Mouse (Mus musculus) hindbrain, embryonic 16.5 days (tissue): ENCODE data around the gene Srgap3. TPM values are rescaled to one million over a fixed set of nuclear protein-coding genes. Genes with fewer than 3 reads are reported as not detected.
A peak's percentile ranks its signal among the peaks of the same experiment; 100 is the strongest.

Experiments used
- ATAC-seq: fragments of 200-750 bp; cut with Nextera tagmentation; 2 replicates; pipeline ENCODE4 v1.8.0; 2017; ENCODE audit warnings: moderate TSS enrichment, moderate library complexity
- H3K27ac ChIP-seq: fragments of 300-500 bp; sonication (generic); 2 replicates; pipeline ENCODE4 v1.5.1; 2014; ENCODE audit warnings: low read depth, mild to moderate bottlenecking, control low read depth, low read length, moderate library complexity
- H3K27me3 ChIP-seq: fragments of 300-500 bp; sonication (generic); replicated peaks from 2 replicates; pipeline ENCODE4 v1.6.1; 2014; ENCODE audit warnings: low read length; ENCODE audit not compliant: control insufficient read depth, insufficient read depth
- H3K36me3 ChIP-seq: fragments of 300-500 bp; sonication (generic); 2 replicates; pipeline ENCODE4 v1.6.1; 2014; ENCODE audit warnings: mild to moderate bottlenecking, low read length, moderate library complexity, mixed read lengths; ENCODE audit not compliant: control insufficient read depth, insufficient read depth
- H3K4me1 ChIP-seq: fragments of 300-500 bp; sonication (generic); 2 replicates; pipeline ENCODE4 v1.6.1; 2014; ENCODE audit warnings: low read depth, low read length; ENCODE audit not compliant: control insufficient read depth, insufficient read depth
- H3K4me2 ChIP-seq: fragments of 300-500 bp; sonication (generic); 2 replicates; pipeline ENCODE4 v1.6.1; 2014; ENCODE audit warnings: mild to moderate bottlenecking, low read length, control low read depth, moderate library complexity
- H3K4me3 ChIP-seq: fragments of 300-500 bp; sonication (generic); 2 replicates; pipeline ENCODE4 v1.5.1; 2014; ENCODE audit warnings: mild to moderate bottlenecking, low read length, control low read depth, moderate library complexity
- H3K9ac ChIP-seq: fragments of 300-500 bp; sonication (generic); 2 replicates; pipeline ENCODE4 v1.6.1; 2014; ENCODE audit warnings: low read depth, mild to moderate bottlenecking, control low read depth, low read length, moderate library complexity
- H3K9me3 ChIP-seq: fragments of 300-500 bp; sonication (generic); 2 replicates; pipeline ENCODE4 v1.6.1; 2014; ENCODE audit warnings: mild to moderate bottlenecking, low read length, moderate library complexity; ENCODE audit not compliant: control insufficient read depth
- WGBS: fragments of 180-500 bp; shearing (Covaris S2); extraction: QIAGEN DNeasy Blood & Tissue Kit; methylation state at CpG from one replicate; pipeline ENCODE4 v1.1.7; 2014; 5-methylcytosine and 5-hydroxymethylcytosine counted together
- polyA plus RNA-seq: library from polyadenylated mRNA; unstranded; fragments of >200 nt; fragmentation: Nextera tagmentation; extraction: Ambion mirVana; gene quantifications from 2 replicates; pipeline ENCODE4 v1.2.1, GENCODE M21; 2015

Srgap3 gene
- polyA plus RNA-seq, 1 experiment from 2014 or later: 27.0 TPM

- Histone ChIP-seq H3K4me3 (no peak overlapping the region), H3K4me2 (no peak overlapping the region), H3K9me3 (no peaks in the 10 kb centered on the region), H3K27me3 (no peaks in the 10 kb centered on the region), H3K9ac (no peak overlapping the region), H3K36me3 (no peaks in the 10 kb centered on the region), H3K4me1 (peaks cover 4% of the 10 kb centered on the region), H3K27ac (no peak overlapping the region)
- WGBS: 89% methylated on average over 7 of the region's 7 CpGs
- no peak for ATAC-seq
Measured at GRCm38 (mm10) chr6:112953905-112954304, 6.8 kb upstream of the Srgap3 start.

DNA sequence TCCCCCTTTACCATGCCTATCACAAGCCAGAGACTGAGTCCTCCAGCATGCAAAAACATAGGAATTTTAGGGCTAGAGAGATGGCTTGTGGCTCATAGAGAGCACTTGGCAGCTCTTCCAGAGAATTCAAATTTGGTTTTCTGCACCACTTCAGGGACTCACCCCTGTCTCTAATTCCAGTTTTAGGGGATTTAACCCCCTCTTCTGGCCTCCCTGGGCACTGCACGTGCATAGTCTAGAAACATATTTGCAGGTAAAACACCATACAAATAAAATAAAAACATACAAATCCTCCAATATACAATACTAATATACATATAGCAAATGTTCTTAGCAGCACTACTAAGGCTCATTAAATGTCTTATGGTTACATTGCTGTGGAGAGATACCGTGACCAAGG, 4.2 kb upstream of the Srgap3 start:
- WGBS: 82% methylated on average over 2 of the region's 2 CpGs
- H3K27me3 ChIP-seq: no peaks in the 10 kb centered on the region
- H3K27ac ChIP-seq: no peak overlapping the region
- H3K4me1 ChIP-seq: peaks cover 12% of the 10 kb centered on the region
- no peak overlapping the region for H3K9ac ChIP-seq
- H3K9me3 ChIP-seq: no peaks in the 10 kb centered on the region
- no peak overlapping the region for H3K4me2 ChIP-seq
- no peak for ATAC-seq
- H3K4me3 ChIP-seq: no peak overlapping the region
- no peaks in the 10 kb centered on the region for H3K36me3 ChIP-seq

GRCm38 (mm10) chr6:112950205-112951110, 3.4 kb upstream of the Srgap3 start:
- peaks cover 12% of the 10 kb centered on the region for H3K4me1 ChIP-seq
- H3K4me3 ChIP-seq: no peak overlapping the region
- no peak overlapping the region for H3K9ac ChIP-seq
- WGBS: 43% methylated on average over 8 of the region's 8 CpGs
- ATAC-seq: no peak
- H3K4me2 ChIP-seq: no peak overlapping the region
- no peak overlapping the region for H3K27ac ChIP-seq
- no peaks in the 10 kb centered on the region for H3K36me3 ChIP-seq
- no peaks in the 10 kb centered on the region for H3K27me3 ChIP-seq
- no peaks in the 10 kb centered on the region for H3K9me3 ChIP-seq

- Histone ChIP-seq H3K36me3 (no peaks in the 10 kb centered on the region), H3K9ac (no peak overlapping the region), H3K27me3 (no peaks in the 10 kb centered on the region), H3K4me3 (no peak overlapping the region), H3K9me3 (no peaks in the 10 kb centered on the region), H3K4me1 (peaks cover 12% of the 10 kb centered on the region), H3K27ac (no peak overlapping the region), H3K4me2 (no peak overlapping the region)
- no peak for ATAC-seq
- 18% methylated on average over 2 of the region's 2 CpGs for WGBS
Measured at GRCm38 (mm10) chr6:112949220-112949619, 2.2 kb upstream of the Srgap3 start.

- no peak for ATAC-seq
- Histone ChIP-seq H3K27me3 (no peaks in the 10 kb centered on the region), H3K27ac (peak overlapping the region; percentile 94; the same call in 1 of the 2 replicates), H3K4me3 (no peak overlapping the region), H3K36me3 (no peaks in the 10 kb centered on the region), H3K9ac (no peak overlapping the region), H3K4me2 (no peak overlapping the region), H3K9me3 (no peaks in the 10 kb centered on the region), H3K4me1 (peaks cover 18% of the 10 kb centered on the region)
- WGBS: 73% methylated on average over 2 of the region's 2 CpGs
Measured at GRCm38 (mm10) chr6:112948416-112948815, 1.4 kb upstream of the Srgap3 start.

- 2% methylated on average over 12 of the region's 12 CpGs for WGBS
- ATAC-seq: peak; percentile 1
- Histone ChIP-seq H3K4me2 (peak overlapping the region; percentile 65), H3K9me3 (no peaks in the 10 kb centered on the region), H3K4me1 (peaks cover 29% of the 10 kb centered on the region), H3K4me3 (peak overlapping the region; percentile 71), H3K36me3 (no peaks in the 10 kb centered on the region), H3K27me3 (no peaks in the 10 kb centered on the region), H3K27ac (peak overlapping the region; percentile 94), H3K9ac (peak overlapping the region; percentile 88)
Measured at GRCm38 (mm10) chr6:112946021-112946811, 850 bp downstream of the Srgap3 start.

GRCm38 (mm10) chr6:112945181-112945751, 1.8 kb downstream of the Srgap3 start:
- Histone ChIP-seq H3K4me1 (peaks cover 34% of the 10 kb centered on the region), H3K4me3 (peak overlapping the region; percentile 71), H3K36me3 (no peaks in the 10 kb centered on the region), H3K27me3 (no peaks in the 10 kb centered on the region), H3K9me3 (no peaks in the 10 kb centered on the region), H3K4me2 (peak overlapping the region; percentile 65), H3K27ac (peak overlapping the region; percentile 94), H3K9ac (peak overlapping the region; percentile 88)
- WGBS: 6% methylated on average over 14 of the region's 14 CpGs
- ATAC-seq: peak; percentile 34

GRCm38 (mm10) chr6:112943596-112944245, 3.3 kb downstream of the Srgap3 start:
- ATAC-seq: no peak
- Histone ChIP-seq H3K27ac (peak overlapping the region; percentile 19; the same call in 1 of the 2 replicates), H3K9ac (peak overlapping the region; percentile 30; the same call in 1 of the 2 replicates), H3K36me3 (no peaks in the 10 kb centered on the region), H3K27me3 (no peaks in the 10 kb centered on the region), H3K9me3 (no peaks in the 10 kb centered on the region), H3K4me1 (peaks cover 45% of the 10 kb centered on the region), H3K4me3 (peak overlapping the region; percentile 71), H3K4me2 (peak overlapping the region; percentile 65)
- 23% methylated on average over 9 of the region's 9 CpGs for WGBS
